Mouse (Mus musculus) spleen, adult 2 months (tissue): Measurements from ENCODE around the gene Baiap2l1.

ENCODE experiments used
- CTCF ChIP-seq: fragments of 200-500 bp; IDR thresholded peaks from 2 replicates; pipeline ENCODE4 v1.5.1; 2011; ENCODE audit warnings: mild to moderate bottlenecking, inconsistent platforms; ENCODE audit not compliant: insufficient read depth, insufficient read length, insufficient replicate concordance; ENCODE audit errors: extremely low read depth
- POLR2A ChIP-seq: fragments of 200-500 bp; IDR thresholded peaks from 2 replicates; pipeline ENCODE4 v1.6.1; 2011; ENCODE audit warnings: low read depth, low read length, inconsistent platforms

GRCm38 (mm10) chr5:144303071-144303470 is 54.8 kb downstream of the Baiap2l1 start:
- no peak for TF ChIP-seq CTCF
- TF ChIP-seq POLR2A = no peak
